Mouse (Mus musculus) intestine, embryonic 16.5 days (tissue): ENCODE measurements around the gene Ipo11. TPM values are rescaled to one million over a fixed set of nuclear protein-coding genes. Genes with fewer than 3 reads are reported as not detected.

ENCODE experiments used
- ATAC-seq: fragments of 200-750 bp; cut with Nextera tagmentation; 2 replicates; pipeline ENCODE4 v1.8.0; 2017; ENCODE audit warnings: moderate TSS enrichment, moderate library complexity
- H3K27ac ChIP-seq: fragments of 300-500 bp; sonication (generic); 2 replicates; pipeline ENCODE4 v1.5.1; 2014; ENCODE audit warnings: mild to moderate bottlenecking, low read length
- H3K27me3 ChIP-seq: fragments of 300-500 bp; sonication (generic); replicated peaks from 2 replicates; pipeline ENCODE4 v1.6.1; 2014; ENCODE audit warnings: low read length, control low read depth, mixed read lengths; ENCODE audit not compliant: control insufficient read depth, insufficient read depth
- H3K36me3 ChIP-seq: fragments of 300-500 bp; sonication (generic); 2 replicates; pipeline ENCODE4 v1.6.1; 2014; ENCODE audit warnings: low read length, control low read depth; ENCODE audit not compliant: control insufficient read depth, insufficient read depth
- H3K4me1 ChIP-seq: fragments of 300-500 bp; sonication (generic); 2 replicates; pipeline ENCODE4 v1.6.1; 2014; ENCODE audit warnings: low read length, control low read depth, mixed read lengths; ENCODE audit not compliant: control insufficient read depth, insufficient read depth
- H3K4me2 ChIP-seq: fragments of 300-500 bp; sonication (generic); 2 replicates; pipeline ENCODE4 v1.6.1; 2014; ENCODE audit warnings: low read depth, low read length, control low read depth
- H3K4me3 ChIP-seq: fragments of 300-500 bp; sonication (generic); 2 replicates; pipeline ENCODE4 v1.5.1; 2014; ENCODE audit warnings: mild to moderate bottlenecking, low read length
- H3K9ac ChIP-seq: fragments of 300-500 bp; sonication (generic); 2 replicates; pipeline ENCODE4 v1.6.1; 2014; ENCODE audit warnings: low read depth, low read length
- H3K9me3 ChIP-seq: fragments of 300-500 bp; sonication (generic); 2 replicates; pipeline ENCODE4 v1.6.1; 2016; ENCODE audit warnings: low read length, control low read depth; ENCODE audit not compliant: control insufficient read depth
- WGBS: fragments of 180-500 bp; shearing (Covaris S2); extraction: QIAGEN DNeasy Blood & Tissue Kit; methylation state at CpG from one replicate; pipeline ENCODE4 v1.1.7; 2014; 5-methylcytosine and 5-hydroxymethylcytosine counted together
- polyA plus RNA-seq: library from polyadenylated mRNA; unstranded; fragments of >200 nt; fragmentation: Nextera tagmentation; extraction: Ambion mirVana; gene quantifications from 2 replicates; pipeline ENCODE4 v1.2.1, GENCODE M21; 2015

Ipo11 gene
- polyA plus RNA-seq, 1 experiment from 2014 or later = 39.3 TPM

DNA sequence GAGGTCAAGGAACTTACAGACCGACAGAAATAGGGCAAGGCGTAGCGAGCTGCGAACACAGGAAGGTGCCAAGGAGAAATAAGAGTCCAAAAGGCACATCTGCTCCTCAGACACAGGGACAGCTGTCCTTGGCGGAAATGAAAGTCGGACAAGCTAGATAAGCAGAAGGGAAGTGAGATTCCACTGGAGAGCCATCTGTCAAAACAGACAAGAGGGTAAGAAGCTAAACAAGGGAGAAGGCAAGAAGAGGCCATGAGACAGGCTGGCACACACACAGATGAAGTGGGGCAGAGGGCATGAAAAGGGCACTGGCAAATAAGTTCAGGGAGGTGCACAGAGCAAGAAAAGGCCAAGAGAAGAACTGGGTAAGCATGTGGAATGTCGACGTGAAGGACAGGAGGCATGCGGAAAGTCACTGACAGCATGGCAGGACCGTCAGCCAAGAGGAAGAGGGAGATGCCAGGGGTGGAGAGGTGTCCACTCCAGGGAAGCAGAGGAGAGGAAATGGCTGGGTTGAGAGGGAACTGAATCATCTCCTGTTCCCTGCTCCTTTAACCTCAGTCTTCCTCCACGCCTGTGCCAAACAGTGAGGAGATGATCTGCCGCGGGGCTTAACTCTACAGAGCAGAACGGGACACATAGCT is 176.4 kb downstream of the Ipo11 start:
- 56% methylated on average over 14 of the region's 14 CpGs for WGBS
- H3K4me1 ChIP-seq = 0 out of 2 replicates have a peak, but pooled peaks cover 3% of the 10 kb centered on the region
- no peak overlapping the region for H3K9ac ChIP-seq
- H3K4me2 ChIP-seq = no peak overlapping the region
- no peaks in the 10 kb centered on the region for H3K27me3 ChIP-seq
- peak; percentile 58 for ATAC-seq
- H3K9me3 ChIP-seq = no peaks in the 10 kb centered on the region
- H3K4me3 ChIP-seq = no peak overlapping the region
- no peaks in the 10 kb centered on the region for H3K36me3 ChIP-seq
- H3K27ac ChIP-seq = no peak overlapping the region

DNA sequence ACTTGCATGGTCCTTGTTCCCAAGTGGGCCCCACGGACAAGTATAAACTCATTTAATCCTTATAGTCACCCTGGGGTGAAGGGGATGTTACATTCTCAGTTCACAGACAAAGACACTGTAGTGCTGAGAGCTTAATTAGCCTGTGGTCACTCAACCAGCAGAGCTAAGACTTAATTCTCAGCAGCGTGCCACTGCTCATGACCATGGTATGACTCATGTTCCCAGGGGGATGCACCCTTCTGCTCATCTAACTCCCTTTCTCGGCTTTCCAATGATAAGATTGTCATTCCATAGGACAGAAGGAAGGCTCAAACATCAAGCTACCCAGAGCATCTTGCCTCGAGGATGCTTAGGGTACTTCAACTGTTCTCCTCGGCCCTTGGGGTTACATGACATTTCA is 180.9 kb downstream of the Ipo11 start:
- no peak overlapping the region for H3K27ac ChIP-seq
- 76% methylated on average over 5 of the region's 5 CpGs for WGBS

DNA sequence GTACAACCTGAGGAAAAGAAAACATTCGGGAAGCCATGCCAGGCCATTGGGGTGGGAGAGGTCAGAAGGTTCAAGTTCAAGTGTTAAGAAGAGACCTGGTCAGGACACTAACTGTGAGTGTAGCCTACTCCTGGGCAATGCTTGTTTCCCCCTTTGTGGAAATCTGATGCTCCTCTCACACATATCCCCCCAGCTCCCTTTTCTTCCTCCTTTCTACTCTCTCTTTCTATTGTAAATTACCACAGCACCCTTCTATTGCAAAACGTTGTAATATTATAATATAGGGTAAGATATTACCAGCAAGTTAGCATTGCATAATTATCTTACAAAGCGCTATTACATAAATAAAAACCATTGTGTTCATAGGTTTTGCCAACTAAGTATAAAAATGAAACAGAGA is 182.5 kb downstream of the Ipo11 start:
- H3K9me3 ChIP-seq = no peaks in the 10 kb centered on the region
- no peak overlapping the region for H3K4me3 ChIP-seq
- no peak for ATAC-seq
- 88% methylated on average over 3 of the region's 3 CpGs for WGBS
- H3K4me2 ChIP-seq = no peak overlapping the region
- H3K27me3 ChIP-seq = no peaks in the 10 kb centered on the region
- H3K4me1 ChIP-seq = no peaks in the 10 kb centered on the region
- no peak overlapping the region for H3K9ac ChIP-seq
- no peak overlapping the region for H3K27ac ChIP-seq
- no peaks in the 10 kb centered on the region for H3K36me3 ChIP-seq

More for the DNA sequence above, 180.9 kb downstream of the Ipo11 start:
- H3K4me1 ChIP-seq = 0 out of 2 replicates have a peak, but pooled peaks cover 1% of the 10 kb centered on the region
- H3K9ac ChIP-seq = no peak overlapping the region
- no peaks in the 10 kb centered on the region for H3K36me3 ChIP-seq
- no peaks in the 10 kb centered on the region for H3K27me3 ChIP-seq
- no peak overlapping the region for H3K4me2 ChIP-seq
- no peak for ATAC-seq
- no peak overlapping the region for H3K4me3 ChIP-seq
- H3K9me3 ChIP-seq = no peaks in the 10 kb centered on the region

DNA sequence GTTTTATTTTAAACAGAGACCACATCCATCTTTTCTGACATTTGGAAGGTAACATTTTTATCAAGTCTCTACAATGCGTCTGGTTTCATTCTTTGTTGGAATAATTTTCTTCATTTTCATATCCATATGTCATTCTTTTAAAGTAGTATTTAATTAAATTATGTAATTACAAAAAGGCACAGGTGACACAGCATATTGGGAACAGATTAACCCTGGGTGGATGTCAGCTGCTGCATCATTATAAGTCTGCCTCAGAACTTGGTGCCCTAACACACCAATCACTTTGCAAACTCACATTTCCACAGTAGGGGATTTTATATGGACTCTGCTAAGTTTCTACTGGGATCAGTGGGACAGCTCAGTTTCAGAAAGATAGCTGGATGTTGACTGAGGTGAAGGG is 184.8 kb downstream of the Ipo11 start:
- Histone ChIP-seq H3K4me3 (no peak overlapping the region), H3K27ac (no peak overlapping the region), H3K9ac (no peak overlapping the region), H3K36me3 (no peaks in the 10 kb centered on the region), H3K27me3 (no peaks in the 10 kb centered on the region), H3K4me1 (no peaks in the 10 kb centered on the region), H3K4me2 (no peak overlapping the region), H3K9me3 (no peaks in the 10 kb centered on the region)
- WGBS = 79% methylated on average over 1 of the region's 1 CpGs
- no peak for ATAC-seq

DNA sequence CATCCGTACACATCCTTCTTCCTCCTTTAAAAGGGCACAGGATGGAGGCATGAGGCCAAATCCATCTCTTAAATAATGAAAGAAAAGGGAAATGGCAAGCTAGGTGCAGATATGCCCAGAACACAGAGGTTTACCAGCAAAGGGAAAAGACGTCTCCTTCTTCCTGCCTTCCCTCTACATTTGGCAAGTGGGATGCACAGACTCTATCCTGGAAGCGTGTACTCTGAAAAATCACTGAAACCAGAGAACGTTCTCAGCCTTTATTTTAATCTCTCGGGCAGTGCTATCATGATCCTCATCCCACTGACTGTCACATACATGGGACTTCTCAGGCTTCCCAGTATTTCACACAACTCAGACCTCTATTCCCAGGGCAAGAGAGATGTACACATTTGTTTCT is 189.9 kb downstream of the Ipo11 start:
- ATAC-seq = no peak
- H3K27ac ChIP-seq = no peak overlapping the region
- H3K9ac ChIP-seq = no peak overlapping the region
- no peaks in the 10 kb centered on the region for H3K9me3 ChIP-seq
- H3K4me2 ChIP-seq = no peak overlapping the region
- no peaks in the 10 kb centered on the region for H3K4me1 ChIP-seq
- WGBS = 69% methylated on average over 5 of the region's 5 CpGs
- no peaks in the 10 kb centered on the region for H3K27me3 ChIP-seq
- no peak overlapping the region for H3K4me3 ChIP-seq
- no peaks in the 10 kb centered on the region for H3K36me3 ChIP-seq

DNA sequence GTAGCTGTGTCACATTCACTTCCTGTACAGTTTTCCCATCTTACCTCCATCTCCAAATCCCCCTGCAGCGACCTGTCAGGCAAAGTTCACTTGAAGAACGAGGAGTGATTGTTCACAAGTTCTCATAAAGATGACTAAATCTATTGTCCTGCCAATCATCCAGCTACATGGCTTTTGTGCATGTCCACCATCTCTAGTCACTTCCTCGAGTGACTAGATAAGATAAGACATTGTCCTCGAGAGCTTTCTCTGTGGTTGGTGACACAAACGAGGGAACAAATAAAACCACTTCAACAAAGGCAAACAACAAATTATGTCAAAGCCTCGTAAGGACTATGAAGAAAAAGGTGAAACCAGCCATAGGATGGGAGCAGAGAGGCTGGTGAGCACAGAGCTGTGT is 191.6 kb downstream of the Ipo11 start:
- ATAC-seq = no peak

More for the DNA sequence above, 191.6 kb downstream of the Ipo11 start:
- no peak overlapping the region for H3K27ac ChIP-seq
- H3K9me3 ChIP-seq = no peaks in the 10 kb centered on the region
- H3K4me1 ChIP-seq = no peaks in the 10 kb centered on the region
- H3K27me3 ChIP-seq = no peaks in the 10 kb centered on the region
- H3K36me3 ChIP-seq = no peaks in the 10 kb centered on the region
- no peak overlapping the region for H3K9ac ChIP-seq
- H3K4me3 ChIP-seq = no peak overlapping the region
- 62% methylated on average over 6 of the region's 6 CpGs for WGBS
- H3K4me2 ChIP-seq = no peak overlapping the region

Other genes starting within 250 kb of the Ipo11 start
- 26.4 and 30.1 TPM in 2 replicates for gene Dimt1, start 10.2 kb upstream of the Ipo11 start, polyA plus RNA-seq
- 6.1 and 7.5 TPM in 2 replicates for gene Kif2a, start 85.2 kb upstream of the Ipo11 start, polyA plus RNA-seq